8 mouse cellular contexts compared by ENCODE assay signal in the genomic region with DNA sequence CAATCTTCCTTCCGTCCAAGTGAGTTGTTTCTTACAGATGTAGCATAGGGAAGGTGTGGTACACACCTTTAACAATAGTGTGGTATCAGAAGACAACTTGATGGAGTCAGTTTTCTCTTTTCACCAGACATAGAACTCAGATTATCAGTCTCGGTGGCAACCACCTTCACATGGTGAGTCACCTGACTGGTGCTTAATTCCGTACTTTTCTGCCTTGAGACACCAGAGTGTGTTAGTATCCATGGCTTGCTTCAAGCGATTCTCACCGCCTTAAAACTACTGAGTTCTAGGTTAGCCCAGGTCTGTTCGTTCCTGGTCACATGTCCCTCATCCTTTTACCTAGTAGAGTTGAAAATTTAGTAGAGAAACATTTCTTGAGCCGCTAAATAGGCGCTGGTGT. TPM values are rescaled to one million over a fixed set of nuclear protein-coding genes. Genes with fewer than 3 reads are reported as not detected.
A peak's percentile ranks its signal among the peaks of the same experiment; 100 is the strongest.
DNase-seq lines count a peak whose midpoint lies in the region; ATAC-seq and TF ChIP-seq lines count a peak whose summit lies in the region.

No protein-coding gene starts in this region.

- no peak for TF ChIP-seq CTCF in MEL (IDR thresholded peaks at IDR 0.05 in 2 of 3, conservative IDR thresholded peaks at IDR 0.05 in 1 of 3; ENCODE audit: control insufficient read depth in 1 of 3, insufficient read depth in 1 of 3, low read depth in 2 of 3, low read length in 3 of 3, poor library complexity in 1 of 3, severe bottlenecking in 1 of 3)

- H3K79me2 ChIP-seq in MEL (ENCODE audit: control insufficient read depth, insufficient read depth, low read length, poor library complexity): peaks cover 28% of the 10 kb centered on the region

- no peak for DNase-seq in heart, postnatal 36 days
- DNase-seq in MEL (ENCODE audit: low read depth, low spot score): peak; percentile 77
- no peak for DNase-seq in hindbrain, embryonic 10.5 days (ENCODE audit: low spot score)
- no peak for DNase-seq in ovary, adult 18-20 months (ENCODE audit: low spot score)
- no peak for DNase-seq in yolk sac, embryonic 10.5 days (ENCODE audit: low spot score)
- DNase-seq in left cerebral cortex, postnatal 25 days (ENCODE audit: low spot score in 2 of 2): no peak

- peaks cover 19% of the 10 kb centered on the region for H3K4me1 ChIP-seq in heart, embryonic 15.5 days (replicated peaks)
- peaks cover 3 to 14% of the 10 kb centered on the region in 2 experiments for H3K4me1 ChIP-seq in MEL (ENCODE audit: control insufficient read depth in 1 of 2, insufficient read depth in 2 of 2, low read length in 2 of 2)
- H3K4me1 ChIP-seq in hindbrain, embryonic 10.5 days (replicated peaks): peaks cover 39% of the 10 kb centered on the region

- H3K27ac ChIP-seq in heart, embryonic 15.5 days: no peak overlapping the region
- H3K27ac ChIP-seq in MEL (ENCODE audit: control insufficient read depth, low read depth, low read length): peak overlapping the region; percentile 72
- peak overlapping the region; percentile 89 for H3K27ac ChIP-seq in hindbrain, embryonic 10.5 days

- intact Hi-C loops in heart, postnatal 36 days (cut with DNase I): no loop called here
- intact Hi-C loops in left cerebral cortex, postnatal 25 days (cut with DNase I): loop anchor here (1.0 kb wide), 1 partner anchor 9 kb away; a partner anchor contains a TSS

- 0 out of 4 replicates have a peak, but pooled peaks of 1 of the 2 experiments have one; percentile 22 for TF ChIP-seq EP300 in MEL (IDR thresholded peaks at IDR 0.05; ENCODE audit: low read depth in 1 of 2, low read length in 2 of 2)

- H3K9me3 ChIP-seq in heart, embryonic 15.5 days (replicated peaks): no peaks in the 10 kb centered on the region
- H3K9me3 ChIP-seq in MEL (replicated peaks; ENCODE audit: insufficient read depth, low read length): no peaks in the 10 kb centered on the region
- H3K9me3 ChIP-seq in hindbrain, embryonic 10.5 days: no peaks in the 10 kb centered on the region

- TF ChIP-seq POLR2A in MEL (IDR thresholded peaks at IDR 0.05; ENCODE audit: control insufficient read depth in 1 of 2, insufficient read depth in 1 of 2, low read depth in 1 of 2, low read length in 2 of 2, poor library complexity in 1 of 2): no peak

- peak overlapping the region; percentile 86 for H3K4me3 ChIP-seq in heart, embryonic 15.5 days
- peak overlapping the region; percentile 86 to 91 for H3K4me3 ChIP-seq in MEL (ENCODE audit: control insufficient read depth in 1 of 2, insufficient read depth in 1 of 2, low read depth in 2 of 2, low read length in 2 of 2)
- peak overlapping the region; percentile 89 for H3K4me3 ChIP-seq in hindbrain, embryonic 10.5 days

- TF ChIP-seq RAD21 in MEL (IDR thresholded peaks at IDR 0.05; ENCODE audit: low read depth, low read length): no peak

- WGBS in heart, embryonic 15.5 days: 10% methylated on average over 8 of the region's 8 CpGs
- 14% methylated on average over 8 of the region's 8 CpGs for WGBS in hindbrain, embryonic 10.5 days

- H3K27me3 ChIP-seq in heart, embryonic 15.5 days: no peaks in the 10 kb centered on the region
- H3K27me3 ChIP-seq in MEL (ENCODE audit: control insufficient read depth in 1 of 2, insufficient read depth in 2 of 2, low read length in 2 of 2): no peaks in the 10 kb centered on the region
- H3K27me3 ChIP-seq in hindbrain, embryonic 10.5 days (ENCODE audit: insufficient read depth, poor library complexity, severe bottlenecking): peaks cover 12% of the 10 kb centered on the region; the same call in 1 of the 2 replicates

- H3K36me3 ChIP-seq in heart, embryonic 15.5 days: peaks cover 7% of the 10 kb centered on the region; the same call in 1 of the 2 replicates
- H3K36me3 ChIP-seq in MEL (ENCODE audit: control insufficient read depth in 1 of 2, insufficient read depth in 2 of 2, low read length in 2 of 2): peaks cover 7 to 8% of the 10 kb centered on the region in 2 experiments; a peak in 3 of 4 replicates
- H3K36me3 ChIP-seq in hindbrain, embryonic 10.5 days: peaks cover 30% of the 10 kb centered on the region

- H3K9ac ChIP-seq in heart, embryonic 15.5 days: peak overlapping the region; percentile 77
- peak overlapping the region; percentile 90 for H3K9ac ChIP-seq in MEL (ENCODE audit: control insufficient read depth, low read depth, low read length, poor library complexity, severe bottlenecking)

- H3K4me2 ChIP-seq in heart, embryonic 15.5 days: peak overlapping the region; percentile 89

- no peak for ATAC-seq in heart, embryonic 15.5 days (replicated peaks; ENCODE audit: insufficient number of reproducible peaks, insufficient read depth, low FRiP score, low read depth)
- peak; percentile 27; the same call in 1 of the 2 replicates for ATAC-seq in megakaryocyte progenitor cell, adult 5-6 weeks (replicated peaks; ENCODE audit: poor library complexity)

TF ChIP-seq in MEL, 35 proteins besides CTCF, POLR2A, EP300 and RAD21 (continues in another document):
- TF ChIP-seq JUND (IDR thresholded peaks at IDR 0.05; ENCODE audit: low read depth, low read length): no peak
- TF ChIP-seq MAZ (IDR thresholded peaks at IDR 0.05; ENCODE audit: low read depth, low read length): no peak; the same call in 1 of the 2 replicates
- no peak for TF ChIP-seq MEF2A (IDR thresholded peaks at IDR 0.05; ENCODE audit: extremely low read depth, insufficient replicate concordance, low read depth, low read length, poor library complexity, severe bottlenecking)
- TF ChIP-seq TBP (IDR thresholded peaks at IDR 0.05; ENCODE audit: low read depth, low read length): no peak
- TF ChIP-seq USF2 (IDR thresholded peaks at IDR 0.05; ENCODE audit: borderline replicate concordance in 1 of 2, insufficient read depth in 1 of 2, low read depth in 1 of 2, low read length in 2 of 2): peak in 1 of 2 experiments; percentile 61; a peak in 1 of 4 replicates
- TF ChIP-seq SMC3 (IDR thresholded peaks at IDR 0.05; ENCODE audit: low read depth, low read length): no peak
- no peak for TF ChIP-seq RCOR1 (IDR thresholded peaks at IDR 0.05; ENCODE audit: low read depth, low read length)
- TF ChIP-seq HCFC1 (IDR thresholded peaks at IDR 0.05; ENCODE audit: low read depth, low read length): no peak
- TF ChIP-seq CHD2 (IDR thresholded peaks at IDR 0.05; ENCODE audit: low read length): no peak

RNA-seq across cellular contexts. Expression of a gene that starts 0.4 kb away (rescaled TPM):
- 13.1 and 18.5 TPM in 2 replicates for polyA plus RNA-seq in heart, embryonic 15.5 days (2015; fragmentation: Nextera tagmentation; extraction: Ambion mirVana)
- 10 to 100 TPM; 10.8 to 11.6 TPM for total RNA-seq in heart, postnatal 36 days (2021)
- total RNA-seq in MEL (2012; rRNA removed): 37.1 and 37.9 TPM in 2 replicates
- 10 to 100 TPM in 1 of 2 experiments, not detected in 1; 39.7 TPM for polyA plus RNA-seq in MEL (2012; ENCODE audit: insufficient read depth in 1 of 2, insufficient read length in 2 of 2, low read depth in 1 of 2, low replicate concordance in 2 of 2, missing spikeins in 1 of 2)
- 16.5 and 19.3 TPM in 2 replicates for polyA plus RNA-seq in hindbrain, embryonic 10.5 days (2016; fragmentation: Nextera tagmentation; extraction: Ambion mirVana)
- 4.7 and 5.9 TPM in 2 replicates for total RNA-seq in megakaryocyte progenitor cell, adult 5-6 weeks (2015)
- 12.4 and 35.1 TPM in 2 replicates for total RNA-seq in megakaryocyte progenitor cell, adult 5-6 weeks (2017)
- total RNA-seq in left cerebral cortex, postnatal 25 days (2021): 10 to 100 TPM; 68.8 to 77.3 TPM

RNA-seq across cellular contexts. Expression of a gene that starts 8.8 kb away (rescaled TPM):
- polyA plus RNA-seq in heart, embryonic 15.5 days (2015; fragmentation: Nextera tagmentation; extraction: Ambion mirVana): 55.7 and 71.7 TPM in 2 replicates
- 10 to 100 TPM; 55.3 to 56.0 TPM for total RNA-seq in heart, postnatal 36 days (2021)
- 228 and 257 TPM in 2 replicates for total RNA-seq in MEL (2012; rRNA removed)
- polyA plus RNA-seq in MEL (2012; ENCODE audit: insufficient read depth in 1 of 2, insufficient read length in 2 of 2, low read depth in 1 of 2, low replicate concordance in 2 of 2, missing spikeins in 1 of 2): 100 to 1,000 TPM in 1 of 2 experiments, not detected in 1; 244 TPM
- polyA plus RNA-seq in hindbrain, embryonic 10.5 days (2016; fragmentation: Nextera tagmentation; extraction: Ambion mirVana): 125 and 159 TPM in 2 replicates
- total RNA-seq in megakaryocyte progenitor cell, adult 5-6 weeks (2015): 45.4 and 46.0 TPM in 2 replicates
- total RNA-seq in megakaryocyte progenitor cell, adult 5-6 weeks (2017): 113 and 115 TPM in 2 replicates
- 10 to 100 TPM; 80.6 to 81.4 TPM for total RNA-seq in left cerebral cortex, postnatal 25 days (2021)

RNA-seq across cellular contexts. Expression of a gene that starts 29.5 kb away (rescaled TPM):
- polyA plus RNA-seq in heart, embryonic 15.5 days (2015; fragmentation: Nextera tagmentation; extraction: Ambion mirVana): 0.09 TPM in 1 of 2 replicates, not detected in the other
- not detected for total RNA-seq in heart, postnatal 36 days (2021)
- not detected in 2 replicates for total RNA-seq in MEL (2012; rRNA removed)
- polyA plus RNA-seq in MEL (2012; ENCODE audit: insufficient read depth in 1 of 2, insufficient read length in 2 of 2, low read depth in 1 of 2, low replicate concordance in 2 of 2, missing spikeins in 1 of 2): not detected
- 0.07 and 0.10 TPM in 2 replicates for polyA plus RNA-seq in hindbrain, embryonic 10.5 days (2016; fragmentation: Nextera tagmentation; extraction: Ambion mirVana)
- not detected in 2 replicates for total RNA-seq in megakaryocyte progenitor cell, adult 5-6 weeks (2015)
- not detected in 2 replicates for total RNA-seq in megakaryocyte progenitor cell, adult 5-6 weeks (2017)
- not detected for total RNA-seq in left cerebral cortex, postnatal 25 days (2021)

RNA-seq across cellular contexts. Expression of a gene that starts 38.1 kb away (rescaled TPM):
- polyA plus RNA-seq in heart, embryonic 15.5 days (2015; fragmentation: Nextera tagmentation; extraction: Ambion mirVana): 50.9 and 57.2 TPM in 2 replicates
- 10 to 100 TPM; 63.2 to 64.5 TPM for total RNA-seq in heart, postnatal 36 days (2021)
- total RNA-seq in MEL (2012; rRNA removed): 2.1 and 2.7 TPM in 2 replicates
- polyA plus RNA-seq in MEL (2012; ENCODE audit: insufficient read depth in 1 of 2, insufficient read length in 2 of 2, low read depth in 1 of 2, low replicate concordance in 2 of 2, missing spikeins in 1 of 2): 10 to 100 TPM in 1 of 2 experiments, not detected in 1; 16.5 TPM
- polyA plus RNA-seq in hindbrain, embryonic 10.5 days (2016; fragmentation: Nextera tagmentation; extraction: Ambion mirVana): 22.8 and 35.7 TPM in 2 replicates
- not detected in 2 replicates for total RNA-seq in megakaryocyte progenitor cell, adult 5-6 weeks (2015)
- total RNA-seq in megakaryocyte progenitor cell, adult 5-6 weeks (2017): 0.08 TPM in 1 of 2 replicates, not detected in the other
- total RNA-seq in left cerebral cortex, postnatal 25 days (2021): 100 to 1,000 TPM in 1 of 2 experiments, 10 to 100 TPM in 1; 93.4 to 105 TPM

RNA-seq across cellular contexts. Expression of a gene that starts 45.3 kb away (rescaled TPM):
- 7.0 and 7.4 TPM in 2 replicates for polyA plus RNA-seq in heart, embryonic 15.5 days (2015; fragmentation: Nextera tagmentation; extraction: Ambion mirVana)
- total RNA-seq in heart, postnatal 36 days (2021): 10 to 100 TPM; 73.0 to 82.3 TPM
- total RNA-seq in MEL (2012; rRNA removed): 0.12 and 0.13 TPM in 2 replicates
- polyA plus RNA-seq in MEL (2012; ENCODE audit: insufficient read depth in 1 of 2, insufficient read length in 2 of 2, low read depth in 1 of 2, low replicate concordance in 2 of 2, missing spikeins in 1 of 2): under 1 TPM in 1 of 2 experiments, not detected in 1; 0.32 TPM
- polyA plus RNA-seq in hindbrain, embryonic 10.5 days (2016; fragmentation: Nextera tagmentation; extraction: Ambion mirVana): 0.17 TPM in 1 of 2 replicates, not detected in the other
- total RNA-seq in megakaryocyte progenitor cell, adult 5-6 weeks (2015): not detected in 2 replicates
- total RNA-seq in megakaryocyte progenitor cell, adult 5-6 weeks (2017): not detected in 2 replicates
- not detected for total RNA-seq in left cerebral cortex, postnatal 25 days (2021)
